Mouse (Mus musculus): ENCODE data around the gene Zc3hav1l. TPM values are rescaled to one million over a fixed set of nuclear protein-coding genes. Genes with fewer than 3 reads are reported as not detected.

Gene Zc3hav1l
- polyA plus RNA-seq (2015; fragmentation: Nextera tagmentation; extraction: Ambion mirVana), result 4.9 and 5.3 TPM in 2 replicates

DNA sequence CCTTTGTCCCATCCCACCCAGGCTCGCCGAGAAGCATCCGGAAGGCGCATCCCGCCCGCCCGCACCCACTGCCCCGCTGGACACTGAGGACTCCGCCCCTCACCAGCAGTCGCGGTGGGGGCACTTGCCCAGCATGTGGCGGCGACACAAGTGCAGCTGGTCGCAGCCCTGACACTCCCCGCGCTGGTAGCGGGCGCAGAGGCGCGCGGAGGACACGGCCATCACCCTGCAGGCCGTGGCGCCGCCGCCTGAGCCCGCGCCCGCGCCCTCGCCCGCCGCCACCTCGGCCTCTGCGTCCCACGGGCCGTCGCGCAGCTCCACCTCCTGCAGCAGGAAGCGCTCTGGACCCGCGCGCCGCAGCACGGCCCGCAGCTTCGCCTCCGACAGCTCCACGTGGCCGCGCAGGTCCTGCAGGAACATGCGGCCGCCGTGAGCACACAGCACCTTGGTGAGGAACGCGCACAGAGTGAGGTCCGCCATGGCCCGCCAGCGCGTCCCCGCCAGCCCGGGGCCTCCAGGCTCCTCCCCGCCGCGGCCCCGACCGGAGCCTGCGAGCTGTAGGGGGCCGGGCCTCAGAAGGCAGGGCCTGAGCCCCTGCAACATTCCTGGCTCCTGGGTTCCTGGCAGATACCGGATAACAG, at the start of gene Zc3hav1l:
Zc3hav1l (minus strand) TSS at position 499 of the 641 bp plus-strand sequence.
- no peak for TF ChIP-seq CTCF (IDR thresholded peaks at IDR 0.05; ENCODE audit: low read depth)
- H3K4me3 ChIP-seq (replicated peaks; ENCODE audit: low read depth, low read length), result peak within 1 kb of the TSS; percentile 90
- H3K9ac ChIP-seq (ENCODE audit: low read depth, low read length), result peak within 1 kb of the TSS; percentile 93
- H3K27me3 ChIP-seq (ENCODE audit: insufficient read depth, low read length), result no peaks in the 10 kb centered on the region
- ATAC-seq (replicated peaks; ENCODE audit: low FRiP score, low read depth), result peak; percentile 96
- DNase-seq (ENCODE audit: low spot score), result peak; percentile 92
- no peaks in the 10 kb centered on the region for H3K9me3 ChIP-seq (replicated peaks; ENCODE audit: low read length)
- peak within 1 kb of the TSS; percentile 97 for H3K27ac ChIP-seq
- peaks cover 17% of the 10 kb centered on the region for H3K36me3 ChIP-seq (ENCODE audit: insufficient read depth, low read length)
- under 1% methylated on average over 54 of the region's 70 CpGs for WGBS
- H3K4me1 ChIP-seq (replicated peaks; ENCODE audit: insufficient read depth, low read length), result no peaks in the 10 kb centered on the region
- peak within 1 kb of the TSS; percentile 80 for H3K4me2 ChIP-seq (ENCODE audit: low read length)

DNA sequence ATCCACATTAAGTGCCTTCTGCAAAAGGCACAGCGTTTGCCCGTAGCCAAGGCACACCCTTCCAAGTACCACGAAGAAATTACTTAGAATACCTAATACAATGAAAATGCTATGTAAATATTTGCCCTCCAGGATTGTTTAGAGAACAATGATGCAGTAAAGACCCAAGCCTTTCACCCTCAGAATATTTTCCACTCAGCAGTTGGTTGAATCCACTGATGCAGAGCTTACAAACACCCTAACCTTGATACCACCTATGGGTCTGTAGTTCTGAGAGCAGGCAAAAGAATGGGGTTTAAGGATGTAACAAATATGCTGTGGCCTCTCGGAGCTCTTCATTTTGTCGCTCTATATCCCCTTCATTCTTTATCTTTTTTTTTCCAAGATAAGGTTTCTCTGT, 48.8 kb upstream of the Zc3hav1l start:
- no peak overlapping the region for H3K4me2 ChIP-seq (ENCODE audit: low read length)
- no peak overlapping the region for H3K4me3 ChIP-seq (replicated peaks; ENCODE audit: low read depth, low read length)
- no peaks in the 10 kb centered on the region for H3K4me1 ChIP-seq (replicated peaks; ENCODE audit: insufficient read depth, low read length)
- DNase-seq (ENCODE audit: low spot score) (no peak), ATAC-seq (replicated peaks; ENCODE audit: low FRiP score, low read depth) (no peak)
- H3K9me3 ChIP-seq (replicated peaks; ENCODE audit: low read length), result no peaks in the 10 kb centered on the region
- no peak for TF ChIP-seq CTCF (IDR thresholded peaks at IDR 0.05; ENCODE audit: low read depth)
- WGBS, result 88% methylated on average over 5 of the region's 5 CpGs
- no peak overlapping the region for H3K27ac ChIP-seq
- H3K36me3 ChIP-seq (ENCODE audit: insufficient read depth, low read length), result no peaks in the 10 kb centered on the region
- peaks cover 11% of the 10 kb centered on the region for H3K27me3 ChIP-seq (ENCODE audit: insufficient read depth, low read length)
- no peak overlapping the region for H3K9ac ChIP-seq (ENCODE audit: low read depth, low read length)

DNA sequence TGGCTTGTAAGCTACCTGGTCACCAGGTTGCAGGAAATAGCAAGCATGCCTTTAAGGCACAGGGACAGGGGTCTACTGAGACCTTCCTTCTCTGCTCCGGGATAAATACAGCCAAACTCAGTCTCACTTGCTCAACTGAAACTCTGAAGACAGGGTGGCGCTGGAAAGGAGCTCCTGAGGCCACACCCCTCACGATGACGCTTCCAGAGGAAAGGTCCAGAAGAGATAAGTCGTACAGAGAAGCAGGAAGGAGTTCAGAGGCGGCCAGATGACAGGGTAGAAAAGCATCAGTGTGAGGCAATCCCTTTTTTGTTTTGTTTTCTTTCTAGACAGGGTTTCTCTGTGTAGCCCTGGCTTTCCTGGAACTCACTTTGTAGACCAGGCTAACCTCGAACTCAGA, 46.7 kb upstream of the Zc3hav1l start:
- no peaks in the 10 kb centered on the region for H3K9me3 ChIP-seq (replicated peaks; ENCODE audit: low read length)
- H3K4me3 ChIP-seq (replicated peaks; ENCODE audit: low read depth, low read length), result no peak overlapping the region
- no peaks in the 10 kb centered on the region for H3K36me3 ChIP-seq (ENCODE audit: insufficient read depth, low read length)
- H3K4me2 ChIP-seq (ENCODE audit: low read length), result no peak overlapping the region
- no peak overlapping the region for H3K9ac ChIP-seq (ENCODE audit: low read depth, low read length)
- ATAC-seq (replicated peaks; ENCODE audit: low FRiP score, low read depth), result no peak
- no peak overlapping the region for H3K27ac ChIP-seq
- DNase-seq (ENCODE audit: low spot score), result peak; percentile 27
- TF ChIP-seq CTCF (IDR thresholded peaks at IDR 0.05; ENCODE audit: low read depth), result no peak
- H3K4me1 ChIP-seq (replicated peaks; ENCODE audit: insufficient read depth, low read length), result 0 out of 2 replicates have a peak, but pooled peaks cover 4% of the 10 kb centered on the region
- 44% methylated on average over 7 of the region's 7 CpGs for WGBS
- no peaks in the 10 kb centered on the region; the same call in 1 of the 2 replicates for H3K27me3 ChIP-seq (ENCODE audit: insufficient read depth, low read length)

DNA sequence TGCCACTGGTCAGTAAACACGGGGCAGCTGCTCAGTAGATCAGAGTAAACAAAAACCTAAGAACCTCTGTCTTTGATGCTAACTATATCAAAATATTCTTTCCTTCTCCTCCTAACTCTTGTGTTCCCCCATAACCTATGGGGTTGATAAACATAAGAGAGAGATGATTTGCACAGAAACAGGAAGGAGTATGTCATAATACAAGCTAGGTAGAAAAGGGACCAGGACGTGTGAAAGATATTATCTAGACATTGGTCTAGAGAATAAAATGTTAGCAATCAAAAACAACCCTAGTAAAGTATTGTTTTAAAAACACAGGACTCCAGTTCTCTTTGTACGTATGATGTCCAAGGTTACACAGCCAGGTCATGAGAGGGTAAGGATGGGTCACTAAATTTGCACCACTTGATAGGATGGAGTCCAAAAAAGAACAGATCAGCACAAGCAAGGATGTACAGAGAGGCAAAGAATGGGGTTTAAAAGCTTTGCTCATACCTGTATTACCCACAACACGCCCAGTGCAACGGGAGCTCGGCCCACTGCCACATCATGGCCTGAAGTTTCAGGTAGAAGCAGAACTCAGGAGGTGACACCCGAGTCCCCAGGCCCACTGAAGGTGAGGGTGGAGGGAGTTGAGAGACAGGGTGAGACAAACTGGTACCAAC, 45.1 kb upstream of the Zc3hav1l start:
- Histone ChIP-seq H3K4me2 (ENCODE audit: low read length) (no peak overlapping the region), H3K36me3 (ENCODE audit: insufficient read depth, low read length) (no peaks in the 10 kb centered on the region), H3K4me3 (replicated peaks; ENCODE audit: low read depth, low read length) (no peak overlapping the region), H3K9me3 (replicated peaks; ENCODE audit: low read length) (no peaks in the 10 kb centered on the region), H3K9ac (ENCODE audit: low read depth, low read length) (no peak overlapping the region), H3K4me1 (replicated peaks; ENCODE audit: insufficient read depth, low read length) (0 out of 2 replicates have a peak, but pooled peaks cover 4% of the 10 kb centered on the region), H3K27me3 (ENCODE audit: insufficient read depth, low read length) (no peaks in the 10 kb centered on the region), H3K27ac (no peak overlapping the region)
- 79% methylated on average over 7 of the region's 7 CpGs for WGBS
- no peak for TF ChIP-seq CTCF (IDR thresholded peaks at IDR 0.05; ENCODE audit: low read depth)
- ATAC-seq (replicated peaks; ENCODE audit: low FRiP score, low read depth) (no peak), DNase-seq (ENCODE audit: low spot score) (no peak)

DNA sequence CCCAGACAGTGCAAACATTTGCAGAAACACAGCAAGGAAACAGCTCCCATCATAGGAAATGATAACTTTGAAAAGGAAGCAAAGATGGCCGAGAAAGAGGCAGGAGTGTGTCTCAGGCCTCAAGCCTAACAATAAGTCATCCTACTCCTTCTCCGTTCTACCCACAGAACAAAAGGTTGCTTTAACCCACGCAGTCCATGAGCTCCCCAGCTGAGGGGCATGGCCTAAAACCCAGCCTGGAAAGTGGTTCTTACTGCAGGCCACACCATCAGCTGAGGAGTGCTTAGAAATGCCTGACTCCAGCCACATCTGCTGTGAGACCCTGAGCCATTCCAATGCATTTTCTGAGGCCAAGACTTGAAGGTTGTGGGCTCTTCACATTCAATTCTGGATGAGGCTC, 44.5 kb upstream of the Zc3hav1l start:
- Histone ChIP-seq H3K4me1 (replicated peaks; ENCODE audit: insufficient read depth, low read length) (0 out of 2 replicates have a peak, but pooled peaks cover 4% of the 10 kb centered on the region), H3K27me3 (ENCODE audit: insufficient read depth, low read length) (no peaks in the 10 kb centered on the region), H3K9me3 (replicated peaks; ENCODE audit: low read length) (no peaks in the 10 kb centered on the region), H3K27ac (no peak overlapping the region), H3K36me3 (ENCODE audit: insufficient read depth, low read length) (no peaks in the 10 kb centered on the region), H3K4me3 (replicated peaks; ENCODE audit: low read depth, low read length) (no peak overlapping the region), H3K9ac (ENCODE audit: low read depth, low read length) (no peak overlapping the region), H3K4me2 (ENCODE audit: low read length) (no peak overlapping the region)
- ATAC-seq (replicated peaks; ENCODE audit: low FRiP score, low read depth) (no peak), DNase-seq (ENCODE audit: low spot score) (no peak)
- 52% methylated on average over 3 of the region's 3 CpGs for WGBS
- no peak for TF ChIP-seq CTCF (IDR thresholded peaks at IDR 0.05; ENCODE audit: low read depth)

DNA sequence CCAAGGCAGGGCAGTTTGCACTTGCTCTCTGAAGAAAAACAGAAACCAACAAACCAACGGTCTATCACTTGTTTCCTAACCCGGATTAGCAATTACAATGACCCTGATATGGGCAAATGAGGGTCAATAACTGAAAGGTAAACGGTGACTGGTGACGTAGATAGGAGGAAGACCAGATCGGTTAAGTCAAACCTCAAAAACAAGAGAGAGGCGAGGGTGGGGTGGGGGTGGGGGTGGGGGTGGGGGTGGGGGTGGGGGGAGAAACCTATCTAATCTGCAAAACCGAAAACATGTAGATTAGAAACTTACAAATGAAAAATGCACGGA, 43.6 kb upstream of the Zc3hav1l start:
- Histone ChIP-seq H3K4me3 (replicated peaks; ENCODE audit: low read depth, low read length) (no peak overlapping the region), H3K4me2 (ENCODE audit: low read length) (no peak overlapping the region), H3K9me3 (replicated peaks; ENCODE audit: low read length) (no peaks in the 10 kb centered on the region), H3K9ac (ENCODE audit: low read depth, low read length) (no peak overlapping the region), H3K4me1 (replicated peaks; ENCODE audit: insufficient read depth, low read length) (0 out of 2 replicates have a peak, but pooled peaks cover 4% of the 10 kb centered on the region), H3K36me3 (ENCODE audit: insufficient read depth, low read length) (no peaks in the 10 kb centered on the region), H3K27me3 (ENCODE audit: insufficient read depth, low read length) (no peaks in the 10 kb centered on the region), H3K27ac (no peak overlapping the region)
- DNase-seq (ENCODE audit: low spot score), result no peak
- TF ChIP-seq CTCF (IDR thresholded peaks at IDR 0.05; ENCODE audit: low read depth), result no peak
- WGBS, result 74% methylated on average over 8 of the region's 8 CpGs
- no peak for ATAC-seq (replicated peaks; ENCODE audit: low FRiP score, low read depth)
